Mouse (Mus musculus) forebrain, embryonic 13.5 days (tissue): ENCODE measurements around the gene Usp25. TPM values are rescaled to one million over a fixed set of nuclear protein-coding genes. Genes with fewer than 3 reads are reported as not detected.
A peak's percentile ranks its signal among the peaks of the same experiment; 100 is the strongest.

ENCODE experiments used
- ATAC-seq: fragments of 200-750 bp; cut with Nextera tagmentation; 2 replicates; pipeline ENCODE4 v1.8.0; 2017
- H3K27ac ChIP-seq: fragments of 300-500 bp; sonication (generic); 2 replicates; pipeline ENCODE4 v1.5.1; 2015; ENCODE audit warnings: inconsistent platforms, mild to moderate bottlenecking, moderate library complexity
- H3K27me3 ChIP-seq: fragments of 300-500 bp; sonication (generic); 2 replicates; pipeline ENCODE4 v1.6.1; 2015; ENCODE audit warnings: mild to moderate bottlenecking, inconsistent platforms
- H3K36me3 ChIP-seq: fragments of 300-500 bp; sonication (generic); 2 replicates; pipeline ENCODE4 v1.6.1; 2015; ENCODE audit warnings: mild to moderate bottlenecking, inconsistent platforms; ENCODE audit not compliant: poor library complexity, severe bottlenecking
- H3K4me1 ChIP-seq: fragments of 300-500 bp; sonication (generic); 2 replicates; pipeline ENCODE4 v1.6.1; 2015; ENCODE audit warnings: inconsistent platforms
- H3K4me2 ChIP-seq: fragments of 300-500 bp; sonication (generic); 2 replicates; pipeline ENCODE4 v1.6.1; 2015; ENCODE audit warnings: inconsistent platforms, mild to moderate bottlenecking, moderate library complexity
- H3K4me3 ChIP-seq: fragments of 300-500 bp; sonication (generic); 2 replicates; pipeline ENCODE4 v1.5.1; 2015; ENCODE audit warnings: mild to moderate bottlenecking, inconsistent platforms
- H3K9ac ChIP-seq: fragments of 300-500 bp; sonication (generic); 2 replicates; pipeline ENCODE4 v1.6.1; 2015; ENCODE audit warnings: mild to moderate bottlenecking, inconsistent platforms
- H3K9me3 ChIP-seq: fragments of 300-500 bp; sonication (generic); replicated peaks from 2 replicates; pipeline ENCODE4 v1.6.1; 2016; ENCODE audit warnings: inconsistent platforms
- WGBS: fragments of 180-500 bp; shearing (Covaris S2); methylation state at CpG from one replicate; pipeline ENCODE4 v1.1.7; 2015; 5-methylcytosine and 5-hydroxymethylcytosine counted together
- polyA plus RNA-seq: library from polyadenylated mRNA; unstranded; fragments of >200 nt; fragmentation: Nextera tagmentation; extraction: Ambion mirVana; gene quantifications from 2 replicates; pipeline ENCODE4 v1.2.1, GENCODE M21; 2015

Gene Usp25
- polyA plus RNA-seq = 11.4 and 12.2 TPM in 2 replicates

- ATAC-seq = peak; percentile 94
- Histone ChIP-seq H3K9me3 (no peaks in the 10 kb centered on the region), H3K27me3 (no peaks in the 10 kb centered on the region), H3K9ac (peak within 1 kb of the TSS; percentile 86), H3K4me3 (peak within 1 kb of the TSS; percentile 83), H3K4me2 (peak within 1 kb of the TSS; percentile 76), H3K27ac (peak within 1 kb of the TSS; percentile 74), H3K4me1 (peaks cover 26% of the 10 kb centered on the region), H3K36me3 (no peaks in the 10 kb centered on the region)
- WGBS = under 1% methylated on average over 61 of the region's 126 CpGs
These were observed at the start of gene Usp25 for GRCm38 (mm10) chr16:77013427-77014320. Usp25 (plus strand) TSS chr16:77013706.

DNA sequence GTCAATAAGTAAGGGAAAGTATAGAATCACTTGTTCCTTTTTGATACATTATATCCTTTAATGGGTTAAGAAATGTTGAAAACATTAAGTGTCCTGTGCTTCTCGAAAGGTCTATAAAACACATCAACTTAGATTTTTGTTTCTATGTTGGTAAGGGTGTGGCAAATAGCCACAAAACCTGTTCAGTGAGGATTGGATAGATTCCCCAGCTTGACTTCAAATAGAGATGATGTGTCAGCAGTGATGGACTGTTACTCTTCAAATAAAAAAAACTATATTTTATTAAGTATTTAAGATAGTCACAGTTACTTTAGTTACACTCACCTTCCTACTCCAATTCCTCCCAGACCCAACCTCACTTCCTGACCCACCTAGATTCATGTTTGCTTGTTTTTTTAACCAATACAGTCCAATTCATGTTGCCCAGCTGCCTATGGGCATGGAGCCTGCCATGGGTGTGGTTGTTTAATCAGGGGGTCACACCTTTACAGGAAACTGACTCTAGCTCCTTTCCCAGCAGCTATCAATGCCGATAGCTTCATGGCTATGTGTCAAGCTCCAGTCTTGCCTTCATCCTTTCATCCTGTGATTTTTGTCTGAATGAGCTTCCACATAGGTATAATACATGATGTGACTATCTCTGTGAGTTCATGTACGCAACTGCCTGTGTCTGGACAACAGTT lies 45.8 kb upstream of the Usp25 start:
- H3K4me2 ChIP-seq = no peak overlapping the region
- H3K9ac ChIP-seq = no peak overlapping the region
- no peaks in the 10 kb centered on the region for H3K9me3 ChIP-seq
- H3K4me1 ChIP-seq = no peaks in the 10 kb centered on the region
- H3K4me3 ChIP-seq = no peak overlapping the region
- WGBS = 92% methylated on average over 3 of the region's 3 CpGs
- no peaks in the 10 kb centered on the region for H3K27me3 ChIP-seq
- ATAC-seq = no peak
- no peak overlapping the region for H3K27ac ChIP-seq
- no peaks in the 10 kb centered on the region for H3K36me3 ChIP-seq

GRCm38 (mm10) chr16:76971211-76971610 lies 42.3 kb upstream of the Usp25 start:
- Histone ChIP-seq H3K4me1 (no peaks in the 10 kb centered on the region), H3K9ac (no peak overlapping the region), H3K4me2 (no peak overlapping the region), H3K9me3 (no peaks in the 10 kb centered on the region), H3K27ac (no peak overlapping the region), H3K4me3 (no peak overlapping the region), H3K36me3 (no peaks in the 10 kb centered on the region), H3K27me3 (no peaks in the 10 kb centered on the region)
- 37% methylated on average over 5 of the region's 5 CpGs for WGBS
- ATAC-seq = no peak

- Histone ChIP-seq H3K9me3 (no peaks in the 10 kb centered on the region), H3K27ac (no peak overlapping the region), H3K9ac (no peak overlapping the region), H3K4me3 (no peak overlapping the region), H3K4me1 (no peaks in the 10 kb centered on the region), H3K27me3 (no peaks in the 10 kb centered on the region), H3K36me3 (no peaks in the 10 kb centered on the region), H3K4me2 (no peak overlapping the region)
- 84% methylated on average over 5 of the region's 5 CpGs for WGBS
- no peak for ATAC-seq
These were observed 36.6 kb upstream of the Usp25 start for GRCm38 (mm10) chr16:76976787-76977430.

DNA sequence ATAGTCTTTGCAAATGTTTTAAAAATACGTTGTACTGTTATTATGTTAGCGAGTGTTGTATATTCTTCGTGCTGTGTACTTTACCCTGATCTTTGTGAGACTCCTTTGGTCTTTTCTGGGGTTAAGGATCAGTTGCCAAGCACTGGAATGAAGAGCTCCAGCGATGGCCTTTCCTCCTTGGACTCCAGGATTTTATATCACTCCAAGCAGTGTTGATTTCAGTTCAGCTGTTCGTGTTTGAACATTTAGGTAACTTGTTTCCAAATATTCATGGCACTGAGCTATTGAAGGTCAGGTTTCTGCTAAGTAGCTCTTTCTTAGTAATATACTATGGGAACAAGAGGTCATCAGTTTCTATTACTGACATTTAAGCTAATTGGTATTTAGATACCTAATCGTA lies 29.8 kb upstream of the Usp25 start:
- no peak overlapping the region for H3K4me3 ChIP-seq

DNA sequence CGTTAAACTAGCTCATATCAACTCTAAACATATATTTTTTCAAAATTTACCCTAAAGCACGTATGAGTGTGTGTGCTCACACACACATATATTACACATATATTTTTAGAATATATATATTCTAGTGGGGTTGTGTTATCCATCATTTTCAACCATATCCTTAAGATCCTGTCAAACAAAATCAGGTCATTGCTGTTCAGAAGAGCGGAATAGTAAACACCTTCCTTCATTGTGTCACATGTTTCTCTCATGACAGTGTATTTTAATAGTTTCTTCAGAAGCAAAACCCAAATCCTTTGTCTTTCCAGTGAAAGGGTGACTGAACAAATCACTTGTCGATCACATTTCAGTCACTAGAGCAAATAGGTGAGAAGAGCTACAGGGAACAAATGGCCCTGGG lies 25.8 kb upstream of the Usp25 start:
- no peaks in the 10 kb centered on the region for H3K9me3 ChIP-seq
- WGBS = 86% methylated on average over 4 of the region's 4 CpGs

More for the DNA sequence above, 29.8 kb upstream of the Usp25 start:
- Histone ChIP-seq H3K4me2 (no peak overlapping the region), H3K36me3 (no peaks in the 10 kb centered on the region), H3K4me1 (no peaks in the 10 kb centered on the region), H3K9ac (no peak overlapping the region), H3K27me3 (no peaks in the 10 kb centered on the region), H3K27ac (no peak overlapping the region), H3K9me3 (no peaks in the 10 kb centered on the region)
- no peak for ATAC-seq
- 91% methylated on average over 6 of the region's 6 CpGs for WGBS

DNA sequence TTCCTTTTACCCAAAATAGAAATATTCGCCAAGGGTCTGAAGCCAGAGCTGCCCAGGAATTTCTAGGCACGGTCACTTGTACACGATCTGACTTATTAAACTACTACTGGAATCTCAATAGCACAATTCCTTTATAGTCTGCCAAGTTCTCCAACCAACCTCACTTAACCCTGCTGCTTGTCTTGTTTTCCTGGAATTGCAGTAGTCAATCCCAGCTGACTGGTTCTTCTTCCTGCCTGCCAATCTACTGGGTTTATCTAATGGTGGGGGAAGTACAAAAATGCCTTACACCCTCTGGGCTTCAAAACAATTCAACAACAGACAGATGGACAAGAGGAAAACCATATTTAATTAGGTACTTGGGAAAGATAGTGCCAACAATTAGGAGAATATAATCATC lies 9.6 kb upstream of the Usp25 start:
- Histone ChIP-seq H3K4me1 (no peaks in the 10 kb centered on the region), H3K27me3 (no peaks in the 10 kb centered on the region), H3K4me3 (no peak overlapping the region), H3K9me3 (no peaks in the 10 kb centered on the region), H3K9ac (no peak overlapping the region), H3K27ac (no peak overlapping the region), H3K4me2 (no peak overlapping the region), H3K36me3 (no peaks in the 10 kb centered on the region)
- no peak for ATAC-seq
- WGBS = 94% methylated on average over 3 of the region's 3 CpGs

More for the DNA sequence above, 25.8 kb upstream of the Usp25 start:
- H3K4me3 ChIP-seq = no peak overlapping the region
- H3K27me3 ChIP-seq = no peaks in the 10 kb centered on the region
- ATAC-seq = no peak
- no peak overlapping the region for H3K4me2 ChIP-seq
- H3K27ac ChIP-seq = no peak overlapping the region
- H3K36me3 ChIP-seq = no peaks in the 10 kb centered on the region
- H3K4me1 ChIP-seq = no peaks in the 10 kb centered on the region
- no peak overlapping the region for H3K9ac ChIP-seq

GRCm38 (mm10) chr16:77009173-77009572 lies 4.3 kb upstream of the Usp25 start:
- Histone ChIP-seq H3K27ac (no peak overlapping the region), H3K4me3 (no peak overlapping the region), H3K9ac (no peak overlapping the region), H3K4me1 (peaks cover under 1% of the 10 kb centered on the region; the same call in 1 of the 2 replicates), H3K9me3 (no peaks in the 10 kb centered on the region), H3K4me2 (no peak overlapping the region), H3K36me3 (no peaks in the 10 kb centered on the region), H3K27me3 (no peaks in the 10 kb centered on the region)
- WGBS = 83% methylated on average over 5 of the region's 5 CpGs
- no peak for ATAC-seq

DNA sequence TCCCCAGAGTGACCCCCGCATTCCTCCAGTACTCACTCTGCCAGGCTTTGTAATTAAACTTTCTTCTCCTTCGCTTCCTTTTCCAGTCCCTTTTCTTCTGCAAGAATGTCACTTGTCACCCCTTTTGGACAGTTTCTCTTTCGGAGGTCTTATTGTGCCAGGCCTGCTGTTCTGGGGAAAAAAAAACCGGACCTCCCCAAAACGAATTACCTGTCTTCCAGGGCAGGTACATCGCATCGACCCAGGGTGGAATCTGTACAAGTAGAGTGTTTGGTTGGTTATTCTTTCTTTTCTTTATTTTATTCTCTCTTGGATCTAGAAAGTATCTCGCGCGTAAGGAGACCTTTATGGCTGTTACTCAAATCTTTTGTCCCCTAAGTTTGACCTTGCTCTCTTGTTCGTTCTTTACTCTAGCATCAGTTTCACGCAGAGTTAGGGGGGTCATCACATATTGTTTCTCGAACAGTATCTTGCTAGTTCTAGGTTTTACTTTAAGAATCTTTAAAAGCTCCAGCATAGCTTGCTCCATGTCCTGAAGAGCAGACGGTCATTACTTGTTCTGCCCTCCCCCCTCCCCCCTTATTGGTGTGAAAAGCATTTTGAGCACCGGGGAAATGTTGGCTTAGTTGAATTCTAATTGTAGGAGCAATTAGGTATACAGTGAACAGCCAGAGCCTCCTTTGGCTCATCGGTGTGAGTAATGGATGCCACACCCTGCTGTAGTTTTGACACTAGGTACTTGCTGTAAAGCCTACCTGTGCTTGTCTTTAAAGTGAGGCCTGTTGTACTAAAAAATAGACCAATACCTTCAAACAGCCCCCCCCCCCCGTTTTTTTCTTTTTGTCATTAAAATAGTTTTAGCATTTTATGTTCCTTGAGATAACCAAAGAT lies 1.1 kb downstream of the Usp25 start:
- no peaks in the 10 kb centered on the region for H3K9me3 ChIP-seq
- H3K36me3 ChIP-seq = no peaks in the 10 kb centered on the region
- peak overlapping the region; percentile 83 for H3K4me3 ChIP-seq
- WGBS = 3% methylated on average over 17 of the region's 17 CpGs
- H3K27ac ChIP-seq = peak overlapping the region; percentile 74; the same call in 1 of the 2 replicates
- peak overlapping the region; percentile 86 for H3K9ac ChIP-seq
- ATAC-seq = no peak
- H3K27me3 ChIP-seq = no peaks in the 10 kb centered on the region
- peak overlapping the region; percentile 76 for H3K4me2 ChIP-seq
- peaks cover 29% of the 10 kb centered on the region for H3K4me1 ChIP-seq

DNA sequence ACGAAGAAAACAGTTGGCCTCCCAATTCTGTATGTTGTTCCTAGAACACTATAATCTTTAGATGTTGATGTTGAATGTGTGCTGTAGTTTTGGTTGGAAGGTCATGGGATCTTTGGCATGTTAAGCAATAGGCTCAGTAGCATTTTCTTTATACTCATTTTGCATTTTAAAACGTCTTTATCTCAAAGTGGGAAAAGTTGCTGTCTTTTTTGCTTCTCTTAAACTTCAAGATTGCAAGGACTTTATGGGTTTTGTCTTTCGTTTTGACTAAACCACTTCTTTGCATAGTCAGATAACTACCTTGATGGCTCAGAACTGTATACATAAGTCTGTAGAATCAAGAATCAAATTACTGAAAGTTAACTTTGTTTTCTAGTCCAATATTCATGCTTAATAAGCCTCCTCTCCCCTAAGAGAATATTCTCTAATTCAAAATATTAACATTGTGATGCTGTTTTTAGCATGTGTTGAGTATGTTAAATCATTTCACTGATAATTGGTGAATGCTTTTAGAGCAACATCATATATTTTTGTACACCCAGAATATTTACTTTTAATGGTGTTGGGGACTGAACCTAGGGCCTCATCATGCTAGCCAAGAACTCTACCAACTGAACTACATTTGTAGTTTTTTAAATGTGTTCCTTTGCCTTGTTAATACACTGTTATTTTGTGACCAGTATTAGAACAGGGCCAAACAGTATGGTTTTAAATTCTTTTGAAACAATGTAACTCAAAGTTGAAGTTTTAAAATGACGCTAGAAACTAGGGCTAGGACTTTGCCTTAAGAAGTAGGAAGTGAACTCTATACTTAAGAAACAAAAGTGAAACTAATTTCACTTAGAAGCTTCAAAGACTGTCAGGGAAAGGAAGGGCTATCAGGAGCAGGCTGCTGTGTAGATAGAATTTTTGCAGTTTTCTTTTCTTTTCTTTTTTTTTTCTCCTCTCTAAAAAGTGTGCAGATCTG lies 2.2 kb downstream of the Usp25 start:
- no peaks in the 10 kb centered on the region for H3K27me3 ChIP-seq
- 60% methylated on average over 4 of the region's 4 CpGs for WGBS

More for the DNA sequence above, 2.2 kb downstream of the Usp25 start:
- Histone ChIP-seq H3K36me3 (no peaks in the 10 kb centered on the region), H3K27ac (no peak overlapping the region), H3K9ac (no peak overlapping the region), H3K4me1 (peaks cover 36% of the 10 kb centered on the region), H3K4me2 (peak overlapping the region; percentile 76), H3K9me3 (no peaks in the 10 kb centered on the region), H3K4me3 (peak overlapping the region; percentile 83)
- ATAC-seq = no peak
